Mouse (Mus musculus) monocyte, adult 2 months (primary cell): ENCODE measurements around the gene Tmem259.

ENCODE experiments used
- DNase-seq, 2 experiments: peaks; one replicate each; pipeline ENCODE4 v3.0.0; 2022; ENCODE audit warnings: low spot score in 2 of 2, low read depth in 1 of 2

Gene Tmem259

GRCm38 (mm10) chr10:79984195-79984816, at the start of gene Tmem259:
Gene Tmem259, minus strand, starts transcription at chr10:79984330.
- DNase-seq = peak in 1 of 2 experiments; percentile 79

GRCm38 (mm10) chr10:80032799-80033480, 48.8 kb upstream of the Tmem259 start:
- DNase-seq = peak; percentile 80 to 82

- DNase-seq = no peak
Measured at GRCm38 (mm10) chr10:80030736-80031135, 46.6 kb upstream of the Tmem259 start.

GRCm38 (mm10) chr10:80030191-80030590, 46.1 kb upstream of the Tmem259 start:
- DNase-seq = no peak

- DNase-seq = no peak
Measured at GRCm38 (mm10) chr10:80028521-80028846, 44.4 kb upstream of the Tmem259 start.

GRCm38 (mm10) chr10:80027681-80028520, 43.8 kb upstream of the Tmem259 start:
- DNase-seq = no peak

- no peak for DNase-seq
Measured at GRCm38 (mm10) chr10:80025889-80026288, 41.8 kb upstream of the Tmem259 start.

GRCm38 (mm10) chr10:80025463-80025862, 41.3 kb upstream of the Tmem259 start:
- DNase-seq = no peak

- no peak for DNase-seq
Measured at GRCm38 (mm10) chr10:80025044-80025347, 40.9 kb upstream of the Tmem259 start.

- DNase-seq = peak; percentile 46 to 63
Measured at GRCm38 (mm10) chr10:80024229-80025043, 40.3 kb upstream of the Tmem259 start.

- DNase-seq = no peak
Measured at GRCm38 (mm10) chr10:80023758-80024157, 39.6 kb upstream of the Tmem259 start.

GRCm38 (mm10) chr10:80022806-80023205, 38.7 kb upstream of the Tmem259 start:
- no peak for DNase-seq

- DNase-seq = no peak
Measured at GRCm38 (mm10) chr10:80022164-80022563, 38.0 kb upstream of the Tmem259 start.

- DNase-seq = no peak
Measured at GRCm38 (mm10) chr10:80021320-80021641, 37.2 kb upstream of the Tmem259 start.

- DNase-seq = no peak
Measured at GRCm38 (mm10) chr10:80020603-80021319, 36.6 kb upstream of the Tmem259 start.

GRCm38 (mm10) chr10:80020191-80020590, 36.1 kb upstream of the Tmem259 start:
- no peak for DNase-seq

GRCm38 (mm10) chr10:80019471-80020131, 35.5 kb upstream of the Tmem259 start:
- no peak for DNase-seq

GRCm38 (mm10) chr10:80018739-80019297, 34.7 kb upstream of the Tmem259 start:
- peak in 1 of 2 experiments; percentile 32 for DNase-seq

- DNase-seq = no peak
Measured at GRCm38 (mm10) chr10:80017771-80018170, 33.6 kb upstream of the Tmem259 start.

GRCm38 (mm10) chr10:80017361-80017760, 33.2 kb upstream of the Tmem259 start:
- DNase-seq = peak in 1 of 2 experiments; percentile 80
